Mouse (Mus musculus) heart, embryonic 10.5 days (tissue): ENCODE data around the gene Zfp84. TPM values are rescaled to one million over a fixed set of nuclear protein-coding genes. Genes with fewer than 3 reads are reported as not detected.
A peak's percentile ranks its signal among the peaks of the same experiment; 100 is the strongest.
"Not testable (repeated sequence)": the region's sequence is repeated elsewhere in the genome, so short reads cannot be mapped to it uniquely, and the experiment has no call there.

Experiments
- DNase-seq: peaks from one replicate; pipeline ENCODE4 v3.0.0-alpha.2; 2017; ENCODE audit warnings: low spot score
- H3K27ac ChIP-seq: fragments of 300-500 bp; sonication (generic); 2 replicates; pipeline ENCODE4 v1.5.1; 2016; ENCODE audit warnings: mild to moderate bottlenecking
- H3K27me3 ChIP-seq: fragments of 300-500 bp; sonication (generic); 2 replicates; pipeline ENCODE4 v1.6.1; 2016; ENCODE audit warnings: mild to moderate bottlenecking; ENCODE audit not compliant: poor library complexity, insufficient read depth, severe bottlenecking
- H3K36me3 ChIP-seq: fragments of 300-500 bp; sonication (generic); 2 replicates; pipeline ENCODE4 v1.6.1; 2016; ENCODE audit warnings: mild to moderate bottlenecking, moderate library complexity
- H3K4me1 ChIP-seq: fragments of 300-500 bp; sonication (generic); 2 replicates; pipeline ENCODE4 v1.6.1; 2016; ENCODE audit warnings: mild to moderate bottlenecking
- H3K4me3 ChIP-seq: fragments of 300-500 bp; sonication (generic); 2 replicates; pipeline ENCODE4 v1.5.1; 2016; ENCODE audit warnings: mild to moderate bottlenecking, moderate library complexity
- H3K9me3 ChIP-seq: fragments of 300-500 bp; sonication (generic); 2 replicates; pipeline ENCODE4 v1.6.1; 2016; ENCODE audit warnings: mild to moderate bottlenecking, moderate library complexity
- WGBS: fragments of 180-500 bp; shearing (Covaris S2); methylation state at CpG from one replicate; pipeline ENCODE4 v1.1.7; 2016; 5-methylcytosine and 5-hydroxymethylcytosine counted together
- polyA plus RNA-seq: library from polyadenylated mRNA; unstranded; fragments of >200 nt; fragmentation: Nextera tagmentation; extraction: Ambion mirVana; gene quantifications from 2 replicates; pipeline ENCODE4 v1.2.1, GENCODE M21; 2016

Zfp84 gene
- polyA plus RNA-seq: 8.3 and 9.8 TPM in 2 replicates

DNA sequence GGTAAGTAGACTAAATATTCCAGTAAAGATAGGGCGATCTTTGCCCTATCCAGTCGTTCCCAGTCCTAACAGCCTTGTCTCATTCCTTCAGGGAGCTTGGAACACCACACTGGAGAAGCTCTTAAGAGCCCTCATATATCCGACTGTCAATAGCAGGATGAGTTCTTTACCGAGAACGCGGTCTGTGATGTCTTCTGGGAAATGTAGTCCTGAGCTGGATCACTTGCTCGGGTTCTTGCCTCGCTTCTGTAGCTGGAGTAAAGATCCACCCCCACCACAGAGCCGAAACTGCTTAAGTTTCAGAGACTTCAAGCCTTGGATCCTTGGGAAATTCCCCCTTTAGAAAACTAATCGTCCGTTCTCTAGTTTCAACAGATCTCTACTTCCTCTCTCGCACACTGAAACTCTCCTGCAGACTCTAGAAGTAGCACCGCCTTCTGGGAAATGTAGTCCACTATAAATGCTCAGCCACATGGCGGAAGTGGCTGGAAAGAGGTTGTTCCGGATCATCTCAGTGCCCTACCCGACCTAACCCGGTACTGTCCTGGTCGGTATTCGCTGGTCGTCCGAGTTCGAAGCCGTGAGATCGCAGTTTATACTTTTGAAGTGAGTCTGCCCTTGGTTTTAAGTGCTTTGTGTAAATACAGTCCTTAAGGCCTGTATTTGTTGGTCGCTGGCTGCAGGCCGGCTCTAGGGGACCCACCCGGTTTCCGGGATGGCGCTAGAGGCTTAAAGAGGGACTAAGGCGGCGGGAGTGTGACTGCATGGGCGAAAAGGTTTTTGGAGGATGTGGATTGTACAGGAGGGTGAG, at the start of gene Zfp84:
Zfp84 (plus strand) TSS at position 463 of the 811 bp plus-strand sequence.
- H3K27ac ChIP-seq: peak within 1 kb of the TSS; percentile 91
- no peaks in the 10 kb centered on the region for H3K9me3 ChIP-seq
- H3K4me3 ChIP-seq: peak within 1 kb of the TSS; percentile 73
- H3K36me3 ChIP-seq: peaks cover 23% of the 10 kb centered on the region
- peaks cover 4% of the 10 kb centered on the region; the same call in 1 of the 2 replicates for H3K4me1 ChIP-seq
- WGBS: 0% methylated on average over 32 of the region's 32 CpGs
- peak; percentile 97 for DNase-seq
- no peaks in the 10 kb centered on the region for H3K27me3 ChIP-seq

DNA sequence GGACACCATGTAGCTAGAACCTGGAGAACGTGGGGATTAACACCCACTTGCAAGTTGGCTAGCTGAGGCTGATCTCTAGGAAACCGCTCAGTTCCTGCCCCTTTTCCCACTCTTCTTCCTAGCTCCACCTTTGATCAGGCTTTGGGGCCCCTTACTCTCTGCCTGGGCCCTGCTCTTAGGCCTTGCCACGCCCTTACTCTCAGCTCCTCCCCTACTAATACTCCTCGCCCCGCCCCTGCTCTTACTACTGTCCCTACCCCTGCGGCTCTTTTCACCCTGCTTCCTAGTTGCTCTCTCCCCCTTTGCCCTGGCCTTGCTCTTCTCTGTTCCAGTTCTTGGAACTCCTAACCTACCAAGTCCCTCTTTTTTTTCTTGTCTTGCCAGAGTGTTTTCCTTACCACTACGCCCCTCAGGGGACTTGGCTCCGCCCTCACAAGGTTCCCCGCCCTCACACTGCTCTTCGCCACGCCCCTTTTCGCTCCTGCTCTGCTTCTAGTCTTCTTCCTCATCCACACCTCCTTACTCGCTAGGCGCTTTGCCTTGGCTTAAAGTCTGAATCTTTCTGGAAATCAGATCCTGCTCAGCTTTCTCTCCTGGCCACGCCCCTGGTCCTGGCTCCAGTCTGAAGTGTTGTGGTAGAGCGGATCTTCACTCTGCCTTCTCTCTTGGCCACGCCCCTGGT, 42.8 kb upstream of the Zfp84 start:
- H3K36me3 ChIP-seq, H3K27ac ChIP-seq, DNase-seq, H3K27me3 ChIP-seq, H3K9me3 ChIP-seq, H3K4me1 ChIP-seq: not testable (repeated sequence)
- 20% methylated on average over 17 of the region's 17 CpGs for WGBS
- peak overlapping the region; percentile 27; the same call in 1 of the 2 replicates for H3K4me3 ChIP-seq

DNA sequence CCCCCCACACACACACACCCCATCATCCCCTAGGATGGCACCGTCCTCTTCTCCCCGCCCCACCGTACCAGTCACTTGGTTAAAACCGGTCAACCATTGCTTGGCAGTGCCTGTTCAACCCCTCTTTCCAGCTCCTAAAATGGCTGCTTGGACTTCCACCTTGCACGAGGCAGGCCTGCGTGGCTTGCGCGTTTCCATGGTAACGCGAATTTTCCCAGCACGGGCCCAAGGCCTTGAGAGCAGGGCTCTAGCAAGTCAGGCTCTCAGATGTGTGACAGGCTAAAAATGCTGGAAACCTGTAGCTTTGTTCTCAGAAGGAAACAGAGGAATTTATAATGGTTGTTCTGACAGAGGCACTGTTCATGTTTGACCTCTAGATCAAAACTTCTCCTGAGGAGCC, 41.5 kb upstream of the Zfp84 start, which contains the start of gene Catsperg2:
Catsperg2 (minus strand) TSS at position 173 of the 400 bp plus-strand sequence.
- peak within 1 kb of the TSS; percentile 27; the same call in 1 of the 2 replicates for H3K4me3 ChIP-seq
- WGBS: 55% methylated on average over 11 of the region's 11 CpGs
- not testable (repeated sequence) for H3K27ac ChIP-seq, H3K9me3 ChIP-seq, H3K27me3 ChIP-seq, H3K36me3 ChIP-seq, H3K4me1 ChIP-seq
- DNase-seq: peak; percentile 27

DNA sequence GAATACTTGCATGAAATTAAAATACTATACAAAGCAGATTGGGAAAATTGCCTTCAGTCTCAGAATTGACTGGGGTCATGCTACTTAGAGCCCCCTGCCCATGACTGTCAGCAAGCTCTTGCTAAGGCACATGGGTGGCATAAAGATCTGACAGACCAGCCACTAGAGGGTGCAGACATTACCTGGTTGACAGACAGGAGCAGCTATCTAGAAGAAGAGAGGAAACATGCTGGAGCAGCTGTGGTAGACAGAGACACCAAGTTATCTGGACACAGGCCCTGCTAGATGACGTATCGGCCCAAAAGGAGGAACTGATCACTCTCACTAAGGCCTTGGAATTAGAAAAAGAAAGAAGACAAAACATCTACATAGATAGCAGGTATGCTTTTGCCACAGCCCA, 40.3 kb upstream of the Zfp84 start:
- DNase-seq: peak; percentile 35
- Histone ChIP-seq H3K4me1 (no peaks in the 10 kb centered on the region), H3K4me3 (no peak overlapping the region), H3K27ac (no peak overlapping the region), H3K9me3 (peaks cover 11% of the 10 kb centered on the region), H3K36me3 (no peaks in the 10 kb centered on the region), H3K27me3 (no peaks in the 10 kb centered on the region)
- WGBS: 80% methylated on average over 2 of the region's 2 CpGs

DNA sequence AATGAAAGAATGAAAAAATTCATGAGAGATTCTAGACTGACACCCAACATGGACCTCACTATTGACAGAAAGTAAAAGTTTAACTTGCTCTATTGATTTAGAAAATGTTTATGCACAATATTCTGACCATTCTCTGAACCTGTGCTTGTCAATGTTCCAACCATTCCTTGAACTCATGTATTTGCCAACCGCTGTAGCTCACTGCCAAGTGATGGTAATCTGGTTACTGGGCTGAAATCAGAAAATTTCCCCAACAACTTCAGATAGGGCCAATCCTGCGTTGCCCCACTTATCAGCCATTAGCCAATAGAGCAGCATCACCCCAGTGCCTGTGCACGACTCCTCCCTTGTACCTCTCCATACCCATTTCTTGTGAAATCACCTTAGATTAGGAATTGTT, 26.1 kb upstream of the Zfp84 start:
- H3K27me3 ChIP-seq: no peaks in the 10 kb centered on the region
- 74% methylated on average over 3 of the region's 3 CpGs for WGBS
- no peak overlapping the region for H3K4me3 ChIP-seq
- no peak overlapping the region for H3K27ac ChIP-seq
- 0 out of 2 replicates have a peak, but pooled peaks cover 2% of the 10 kb centered on the region for H3K9me3 ChIP-seq
- DNase-seq: no peak
- H3K4me1 ChIP-seq: no peaks in the 10 kb centered on the region
- H3K36me3 ChIP-seq: no peaks in the 10 kb centered on the region

DNA sequence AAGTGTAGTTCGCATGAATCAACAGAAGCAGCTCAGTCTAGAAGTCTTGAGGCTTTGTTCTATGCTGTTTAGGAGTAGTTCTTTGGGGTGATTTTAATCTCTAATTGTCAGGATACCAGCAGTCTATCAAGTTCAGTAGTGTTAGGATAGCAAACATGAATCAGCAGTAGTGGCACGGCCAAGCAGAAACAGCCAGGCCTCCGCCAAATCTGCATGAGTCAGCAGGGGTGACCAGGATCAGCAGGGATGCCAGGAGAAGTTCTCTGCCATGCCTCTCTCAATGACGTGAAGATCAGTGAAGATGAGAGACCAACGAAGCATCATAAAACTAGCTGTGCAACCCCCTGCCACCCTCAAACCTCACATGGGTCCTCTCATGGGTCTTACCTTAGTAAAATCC, 7.9 kb upstream of the Zfp84 start:
- Histone ChIP-seq H3K27ac (no peak overlapping the region), H3K36me3 (no peaks in the 10 kb centered on the region), H3K9me3 (peaks cover 9% of the 10 kb centered on the region; the same call in 1 of the 2 replicates), H3K4me1 (no peaks in the 10 kb centered on the region), H3K4me3 (no peak overlapping the region), H3K27me3 (no peaks in the 10 kb centered on the region)
- WGBS: 75% methylated on average over 5 of the region's 5 CpGs
- no peak for DNase-seq

DNA sequence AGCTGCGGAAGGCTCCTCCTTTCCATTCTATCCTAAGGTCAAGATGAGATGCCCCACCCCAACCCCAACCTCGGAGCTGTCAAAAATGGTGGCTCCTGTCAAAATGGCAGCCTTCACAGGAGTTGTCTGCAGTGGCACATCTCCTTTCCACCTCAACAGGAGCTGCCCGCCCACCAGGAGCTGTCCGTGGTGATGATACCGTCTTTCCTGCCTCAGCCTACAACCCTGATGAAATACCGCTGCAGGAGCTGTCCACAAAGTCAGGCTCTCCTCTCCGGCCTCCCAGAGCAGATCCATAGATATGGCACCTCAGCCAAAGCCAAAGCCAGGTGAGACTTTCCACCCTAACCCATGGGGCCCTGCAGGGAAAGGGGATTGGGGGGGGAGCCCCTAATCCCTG, 3.6 kb upstream of the Zfp84 start:
- no peak for DNase-seq
- WGBS: 74% methylated on average over 7 of the region's 7 CpGs

DNA sequence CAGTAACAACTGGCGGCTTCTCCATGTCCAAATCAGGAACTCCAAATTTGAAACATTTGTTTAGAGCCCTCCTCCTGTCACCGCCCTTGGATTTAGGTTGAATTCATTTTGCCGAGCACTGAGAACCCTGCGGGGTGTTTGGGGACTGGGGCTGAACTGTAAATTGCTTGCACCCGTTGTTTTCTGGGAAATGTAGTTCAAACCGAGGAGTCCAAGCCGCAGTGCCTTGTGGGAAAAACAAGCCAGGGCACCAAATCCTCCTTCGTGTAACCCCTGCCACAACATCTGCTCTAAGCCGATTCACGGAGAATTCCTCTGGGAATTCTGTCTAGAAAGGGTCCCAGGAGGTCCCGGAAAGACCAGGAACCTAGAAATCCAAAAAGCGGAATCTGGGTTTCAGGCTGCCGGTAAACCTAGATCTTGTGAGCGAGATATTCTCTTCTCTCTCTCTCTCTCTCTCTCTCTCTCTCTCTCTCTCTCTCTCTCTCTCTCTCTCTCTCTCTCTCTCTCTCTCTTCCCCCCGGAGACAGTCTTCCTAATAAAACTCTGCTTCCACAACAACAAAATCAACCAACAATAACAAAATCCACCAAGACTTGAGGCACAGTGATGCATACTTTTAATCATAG, 1.2 kb upstream of the Zfp84 start:
- Histone ChIP-seq H3K9me3 (no peaks in the 10 kb centered on the region), H3K4me1 (peaks cover 4% of the 10 kb centered on the region; the same call in 1 of the 2 replicates), H3K36me3 (peaks cover 14% of the 10 kb centered on the region; the same call in 1 of the 2 replicates), H3K27ac (peak overlapping the region; percentile 85), H3K4me3 (peak overlapping the region; percentile 73), H3K27me3 (no peaks in the 10 kb centered on the region)
- peak; percentile 92 for DNase-seq
- 1% methylated on average over 15 of the region's 15 CpGs for WGBS

More for the DNA sequence above, 3.6 kb upstream of the Zfp84 start:
- peaks cover 4% of the 10 kb centered on the region; the same call in 1 of the 2 replicates for H3K4me1 ChIP-seq
- no peak overlapping the region for H3K27ac ChIP-seq
- H3K9me3 ChIP-seq: no peaks in the 10 kb centered on the region
- H3K27me3 ChIP-seq: no peaks in the 10 kb centered on the region
- H3K36me3 ChIP-seq: no peaks in the 10 kb centered on the region
- no peak overlapping the region for H3K4me3 ChIP-seq

DNA sequence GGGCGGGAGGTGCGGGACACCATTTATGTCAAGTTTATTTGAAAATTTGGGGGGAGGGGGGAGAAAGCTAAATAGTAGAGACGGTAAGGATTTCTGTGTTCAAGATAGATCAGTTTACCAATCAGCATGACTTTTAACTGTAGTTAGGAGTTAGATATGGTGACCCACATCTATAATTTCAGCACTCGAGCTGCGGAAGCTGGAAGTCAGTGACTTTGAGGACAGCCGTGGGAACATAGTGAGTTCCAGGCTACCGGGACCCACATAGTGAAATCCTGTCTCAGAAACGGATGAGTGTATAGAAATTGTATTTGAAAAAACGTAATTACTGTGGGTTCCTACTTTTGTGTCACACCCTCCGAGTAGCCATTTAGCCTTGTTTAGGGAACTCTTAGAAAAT, 628 bp downstream of the Zfp84 start:
- Histone ChIP-seq H3K27me3 (no peaks in the 10 kb centered on the region), H3K4me3 (peak overlapping the region; percentile 73), H3K9me3 (no peaks in the 10 kb centered on the region), H3K36me3 (peaks cover 30% of the 10 kb centered on the region), H3K4me1 (peaks cover 4% of the 10 kb centered on the region; the same call in 1 of the 2 replicates), H3K27ac (peak overlapping the region; percentile 91)
- WGBS: 5% methylated on average over 10 of the region's 10 CpGs
- DNase-seq: no peak

DNA sequence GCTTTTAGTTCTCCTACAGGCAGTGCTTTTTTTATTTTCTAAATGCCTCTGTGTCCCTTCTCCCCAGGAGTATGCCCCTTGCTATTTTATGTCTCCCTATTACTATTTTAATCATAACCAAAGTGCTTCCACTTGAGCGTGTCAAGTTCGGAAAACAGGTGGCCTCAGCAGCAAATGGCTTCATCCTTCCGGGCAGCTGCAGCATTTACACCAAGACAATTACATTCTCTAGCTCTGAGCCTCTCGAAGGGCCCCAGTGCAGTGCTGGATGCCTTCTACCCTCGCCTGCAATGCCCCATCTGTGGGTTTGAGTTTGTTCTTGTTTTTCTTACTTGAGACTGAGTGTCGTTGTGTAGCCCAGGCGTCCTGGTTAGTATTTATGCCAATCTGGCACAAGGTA, 5.2 kb downstream of the Zfp84 start:
- Histone ChIP-seq H3K4me3 (no peak overlapping the region), H3K27me3 (no peaks in the 10 kb centered on the region), H3K9me3 (peaks cover 7% of the 10 kb centered on the region; the same call in 1 of the 2 replicates), H3K27ac (no peak overlapping the region), H3K36me3 (peaks cover 76% of the 10 kb centered on the region), H3K4me1 (peaks cover 4% of the 10 kb centered on the region; the same call in 1 of the 2 replicates)
- WGBS: 88% methylated on average over 7 of the region's 7 CpGs
- no peak for DNase-seq

DNA sequence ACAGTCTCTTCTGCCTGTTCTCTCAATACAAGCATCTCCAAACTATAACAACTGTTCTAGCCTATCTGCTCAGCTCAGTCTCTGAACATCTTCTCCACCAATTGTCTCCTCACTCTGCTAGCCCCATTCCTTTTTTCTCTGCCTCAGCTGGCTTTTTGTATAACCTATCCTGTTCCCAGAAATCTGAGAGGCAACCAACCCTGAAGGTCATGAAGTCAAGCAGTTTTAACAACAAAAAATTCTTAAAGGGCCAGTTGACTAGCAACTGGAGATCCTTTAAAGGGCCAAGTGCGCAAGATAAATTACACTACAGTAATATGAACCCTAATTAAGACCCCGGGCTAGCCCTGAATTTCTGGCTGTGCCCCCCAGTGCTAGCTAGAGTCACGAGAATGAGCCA, 6.0 kb downstream of the Zfp84 start:
- WGBS: 95% methylated on average over 3 of the region's 3 CpGs

DNA sequence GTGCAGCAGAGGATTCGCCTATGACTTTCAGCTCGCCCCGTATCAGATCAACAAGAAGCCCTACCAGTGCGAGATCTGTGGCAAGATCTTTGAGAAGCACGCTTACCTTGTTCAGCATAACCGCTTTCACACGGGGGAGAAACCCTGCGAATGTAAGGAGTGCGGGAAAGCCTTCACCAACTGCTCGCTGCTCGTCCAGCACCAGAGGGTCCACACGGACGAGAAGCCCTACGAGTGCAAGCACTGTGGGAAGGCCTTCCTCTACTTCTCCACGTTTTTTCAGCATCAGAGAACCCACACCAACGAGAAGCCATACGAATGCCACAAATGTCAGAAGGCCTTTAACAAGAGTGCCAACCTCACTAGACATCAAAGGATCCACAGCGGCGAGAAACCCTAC, 8.2 kb downstream of the Zfp84 start:
- Histone ChIP-seq H3K36me3 (peaks cover 81% of the 10 kb centered on the region), H3K27me3 (no peaks in the 10 kb centered on the region), H3K27ac (no peak overlapping the region), H3K9me3 (peaks cover 7% of the 10 kb centered on the region; the same call in 1 of the 2 replicates), H3K4me3 (no peak overlapping the region), H3K4me1 (no peaks in the 10 kb centered on the region)
- 93% methylated on average over 19 of the region's 19 CpGs for WGBS
- DNase-seq: peak; percentile 60

More for the DNA sequence above, 6.0 kb downstream of the Zfp84 start:
- H3K9me3 ChIP-seq: peaks cover 7% of the 10 kb centered on the region; the same call in 1 of the 2 replicates
- peaks cover 3% of the 10 kb centered on the region; the same call in 1 of the 2 replicates for H3K4me1 ChIP-seq
- no peak for DNase-seq
- no peak overlapping the region for H3K4me3 ChIP-seq
- peaks cover 84% of the 10 kb centered on the region for H3K36me3 ChIP-seq
- H3K27ac ChIP-seq: no peak overlapping the region
- no peaks in the 10 kb centered on the region for H3K27me3 ChIP-seq
